Mouse (Mus musculus): Measurements from ENCODE around the gene Bhlhe23.

DNA sequence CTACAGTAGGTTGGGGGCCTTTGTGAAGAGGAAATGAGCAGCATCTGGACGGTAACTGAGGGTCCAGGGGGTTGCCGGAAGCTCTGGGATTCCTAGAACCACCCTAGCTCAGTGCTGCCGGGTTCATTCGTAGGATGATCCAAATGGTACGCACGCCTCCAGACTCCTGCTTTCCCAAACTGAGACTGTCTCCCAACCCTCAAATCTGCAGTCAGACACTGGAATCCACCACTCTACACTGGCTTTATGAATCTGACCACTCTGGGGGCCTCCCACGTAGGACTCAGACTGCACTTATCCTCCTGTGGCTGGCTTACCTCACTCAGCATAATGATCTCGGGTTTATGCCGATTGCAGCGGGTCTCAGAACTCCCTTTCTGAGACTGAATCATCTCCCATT lies 32.8 kb upstream of the Bhlhe23 start:
- TF ChIP-seq POLR2A (IDR thresholded peaks at IDR 0.05; ENCODE audit: insufficient read depth, low read depth, low read length) (no peak), CTCF (IDR thresholded peaks at IDR 0.05) (no peak), EP300 (IDR thresholded peaks at IDR 0.05; ENCODE audit: insufficient read depth, low read depth, low read length) (no peak)
